8 mouse cellular contexts compared by ENCODE assay signal in the genomic region with DNA sequence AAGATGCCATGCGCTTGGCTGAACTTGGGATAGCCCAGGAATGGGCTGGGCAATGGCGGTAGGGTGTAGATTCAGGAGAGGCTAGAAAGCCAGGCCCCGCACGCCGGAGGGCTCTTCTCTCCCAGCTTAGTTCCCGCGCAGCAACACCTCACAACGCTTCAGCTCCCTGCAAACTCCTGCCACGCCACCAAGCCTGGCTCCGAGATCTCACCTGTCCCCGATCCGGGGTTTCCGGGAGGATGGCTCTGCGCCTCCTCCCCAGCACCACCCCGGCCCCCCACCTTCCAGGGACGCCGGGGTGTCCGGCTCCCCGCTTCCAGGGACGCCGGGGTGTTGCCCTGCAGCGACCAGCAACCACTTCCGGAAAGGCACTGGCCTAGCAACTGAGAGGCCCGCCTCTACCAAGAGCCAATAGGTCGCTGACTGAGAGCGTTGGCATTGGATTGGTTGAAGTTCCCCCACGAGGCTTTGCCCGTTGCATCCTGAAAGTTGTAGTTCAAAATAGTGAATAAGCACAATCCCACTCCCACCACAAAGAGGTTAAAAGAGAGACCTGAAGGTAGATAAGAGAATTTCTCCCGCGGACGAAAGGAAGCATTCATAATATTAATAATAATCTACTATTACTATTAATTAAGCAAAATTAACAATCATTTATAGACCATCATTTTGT. TPM values are rescaled to one million over a fixed set of nuclear protein-coding genes. Genes with fewer than 3 reads are reported as not detected.
A peak's percentile ranks its signal among the peaks of the same experiment; 100 is the strongest.
DNase-seq lines count a peak whose midpoint lies in the region; ATAC-seq lines count a peak whose summit lies in the region.

Cep164 (minus strand) TSS at position 401 of the 673 bp plus-strand sequence.

- H3K9me3 ChIP-seq in hindbrain, embryonic 11.5 days (ENCODE audit: control insufficient read depth, low read length) = no peaks in the 10 kb centered on the region

- under 1% methylated on average over 31 of the region's 31 CpGs for WGBS in hindbrain, embryonic 11.5 days

- peak within 1 kb of the TSS; percentile 66 for H3K4me2 ChIP-seq in hindbrain, embryonic 11.5 days (replicated peaks; ENCODE audit: low read depth, low read length)

- peak; percentile 87 for DNase-seq in Muller cell, postnatal 12 days (ENCODE audit: inconsistent ontology term)
- DNase-seq in cerebellum, adult 9-11 months = peak; percentile 90
- peak; percentile 87 to 92 for DNase-seq in frontal cortex, adult 2 months (ENCODE audit: extremely low spot score in 1 of 2, low spot score in 1 of 2)
- DNase-seq in hindbrain, embryonic 11.5 days (ENCODE audit: low spot score) = peak; percentile 86
- DNase-seq in layer of hippocampus, postnatal 10 days (ENCODE audit: low spot score in 2 of 2) = peak; percentile 81 to 86
- peak; percentile 93 for DNase-seq in lung, postnatal 10 days
- peak; percentile 83 for DNase-seq in ovary, postnatal 36 days (ENCODE audit: low spot score)
- DNase-seq in thymus, postnatal 25 days = peak; percentile 86

- no peaks in the 10 kb centered on the region for H3K27me3 ChIP-seq in hindbrain, embryonic 11.5 days (ENCODE audit: control insufficient read depth, insufficient read depth, low read length)

- H3K9ac ChIP-seq in hindbrain, embryonic 11.5 days (ENCODE audit: low read depth, low read length) = peak within 1 kb of the TSS; percentile 73

- H3K36me3 ChIP-seq in hindbrain, embryonic 11.5 days (ENCODE audit: control insufficient read depth, insufficient read depth, low read length) = no peaks in the 10 kb centered on the region

- peak; percentile 97 for ATAC-seq in hindbrain, embryonic 11.5 days (ENCODE audit: low FRiP score)

- peak within 1 kb of the TSS; percentile 79 for H3K4me3 ChIP-seq in hindbrain, embryonic 11.5 days (ENCODE audit: low read depth, low read length)

- peak within 1 kb of the TSS; percentile 42; the same call in 1 of the 2 replicates for H3K27ac ChIP-seq in hindbrain, embryonic 11.5 days (ENCODE audit: low read depth, low read length)

- H3K4me1 ChIP-seq in hindbrain, embryonic 11.5 days (replicated peaks; ENCODE audit: control insufficient read depth, insufficient read depth, low read length) = 0 out of 2 replicates have a peak, but pooled peaks cover 2% of the 10 kb centered on the region

RNA-seq across cellular contexts. Expression of gene Cep164, which starts in this region (rescaled TPM):
- polyA plus RNA-seq in frontal cortex, adult 2 months (2012; rRNA removed) = 26.1 and 26.5 TPM in 2 replicates
- polyA plus RNA-seq in hindbrain, embryonic 11.5 days (2014; fragmentation: Nextera tagmentation; extraction: Ambion mirVana) = 12.9 and 19.5 TPM in 2 replicates
- total RNA-seq in layer of hippocampus, postnatal 10 days (2021) = 10 to 100 TPM; 17.5 to 18.2 TPM

Comparison
In these comparisons a context has a peak if more than half of its experiments do, and no peak if none do; other contexts are left out.
1. Peak in every context shown above with its lines: DNase-seq, ATAC-seq, H3K4me3 ChIP-seq and H3K27ac ChIP-seq.